Mouse (Mus musculus): ENCODE measurements around the gene Ebf3. TPM values are rescaled to one million over a fixed set of nuclear protein-coding genes. Genes with fewer than 3 reads are reported as not detected.
A peak's percentile ranks its signal among the peaks of the same experiment; 100 is the strongest.

Ebf3 gene
- polyA plus RNA-seq, 1 experiment from 2014 or later = 0.89 TPM

- WGBS = 36% methylated on average over 12 of the region's 12 CpGs
- peaks cover 18% of the 10 kb centered on the region for H3K4me1 ChIP-seq (ENCODE audit: control insufficient read depth, insufficient read depth, low read length)
- no peak overlapping the region for H3K27ac ChIP-seq (ENCODE audit: low read depth, low read length)
- no peak overlapping the region for H3K4me2 ChIP-seq (ENCODE audit: low read length)
- H3K4me3 ChIP-seq (ENCODE audit: low read depth, low read length) = no peak overlapping the region
- H3K27me3 ChIP-seq (replicated peaks; ENCODE audit: control insufficient read depth, insufficient read depth, low read length) = peaks cover 64% of the 10 kb centered on the region
- ATAC-seq (no peak), DNase-seq (ENCODE audit: low spot score) (no peak)
- no peak overlapping the region for H3K9ac ChIP-seq (ENCODE audit: low read length)
- no peaks in the 10 kb centered on the region for H3K36me3 ChIP-seq (ENCODE audit: control insufficient read depth, insufficient read depth, low read length)
- H3K9me3 ChIP-seq (replicated peaks; ENCODE audit: control insufficient read depth, low read length) = no peaks in the 10 kb centered on the region
Observed at GRCm38 (mm10) chr7:137237419-137237818, 76.8 kb downstream of the Ebf3 start.

- H3K36me3 ChIP-seq (ENCODE audit: control insufficient read depth, insufficient read depth, low read length) = no peaks in the 10 kb centered on the region
- H3K9ac ChIP-seq (ENCODE audit: low read length) = no peak overlapping the region
- WGBS = 95% methylated on average over 3 of the region's 3 CpGs
- peaks cover 30% of the 10 kb centered on the region for H3K4me1 ChIP-seq (ENCODE audit: control insufficient read depth, insufficient read depth, low read length)
- ATAC-seq = no peak
- H3K4me2 ChIP-seq (ENCODE audit: low read length) = no peak overlapping the region
- no peak for DNase-seq (ENCODE audit: low spot score)
- no peaks in the 10 kb centered on the region for H3K9me3 ChIP-seq (replicated peaks; ENCODE audit: control insufficient read depth, low read length)
- no peak overlapping the region for H3K27ac ChIP-seq (ENCODE audit: low read depth, low read length)
- H3K27me3 ChIP-seq (replicated peaks; ENCODE audit: control insufficient read depth, insufficient read depth, low read length) = peaks cover 17% of the 10 kb centered on the region; the same call in 1 of the 2 replicates
- H3K4me3 ChIP-seq (ENCODE audit: low read depth, low read length) = no peak overlapping the region
Observed at GRCm38 (mm10) chr7:137223823-137224222, 90.4 kb downstream of the Ebf3 start.

GRCm38 (mm10) chr7:137222831-137223505 is 91.3 kb downstream of the Ebf3 start:
- peaks cover 21% of the 10 kb centered on the region for H3K4me1 ChIP-seq (ENCODE audit: control insufficient read depth, insufficient read depth, low read length)
- DNase-seq (ENCODE audit: low spot score) = no peak
- no peak for ATAC-seq
- H3K9ac ChIP-seq (ENCODE audit: low read length) = no peak overlapping the region
- no peaks in the 10 kb centered on the region for H3K36me3 ChIP-seq (ENCODE audit: control insufficient read depth, insufficient read depth, low read length)
- H3K9me3 ChIP-seq (replicated peaks; ENCODE audit: control insufficient read depth, low read length) = no peaks in the 10 kb centered on the region
- H3K27me3 ChIP-seq (replicated peaks; ENCODE audit: control insufficient read depth, insufficient read depth, low read length) = peaks cover 20% of the 10 kb centered on the region; the same call in 1 of the 2 replicates
- H3K4me3 ChIP-seq (ENCODE audit: low read depth, low read length) = no peak overlapping the region
- no peak overlapping the region for H3K4me2 ChIP-seq (ENCODE audit: low read length)
- WGBS = 94% methylated on average over 6 of the region's 6 CpGs
- no peak overlapping the region for H3K27ac ChIP-seq (ENCODE audit: low read depth, low read length)

GRCm38 (mm10) chr7:137221599-137221998 is 92.6 kb downstream of the Ebf3 start:
- peaks cover 20% of the 10 kb centered on the region; the same call in 1 of the 2 replicates for H3K27me3 ChIP-seq (replicated peaks; ENCODE audit: control insufficient read depth, insufficient read depth, low read length)
- ATAC-seq = peak; percentile 88

GRCm38 (mm10) chr7:137220436-137220835 is 93.8 kb downstream of the Ebf3 start:
- H3K9ac ChIP-seq (ENCODE audit: low read length) = no peak overlapping the region
- H3K4me1 ChIP-seq (ENCODE audit: control insufficient read depth, insufficient read depth, low read length) = peaks cover 15% of the 10 kb centered on the region
- H3K4me2 ChIP-seq (ENCODE audit: low read length) = no peak overlapping the region
- no peaks in the 10 kb centered on the region for H3K9me3 ChIP-seq (replicated peaks; ENCODE audit: control insufficient read depth, low read length)
- DNase-seq (ENCODE audit: low spot score) = no peak
- H3K4me3 ChIP-seq (ENCODE audit: low read depth, low read length) = no peak overlapping the region
- ATAC-seq = no peak
- peaks cover 20% of the 10 kb centered on the region; the same call in 1 of the 2 replicates for H3K27me3 ChIP-seq (replicated peaks; ENCODE audit: control insufficient read depth, insufficient read depth, low read length)
- no peak overlapping the region for H3K27ac ChIP-seq (ENCODE audit: low read depth, low read length)
- no peaks in the 10 kb centered on the region for H3K36me3 ChIP-seq (ENCODE audit: control insufficient read depth, insufficient read depth, low read length)
- WGBS = 76% methylated on average over 4 of the region's 4 CpGs

More at GRCm38 (mm10) chr7:137221599-137221998, 92.6 kb downstream of the Ebf3 start:
- H3K4me1 ChIP-seq (ENCODE audit: control insufficient read depth, insufficient read depth, low read length) = peaks cover 16% of the 10 kb centered on the region
- H3K4me2 ChIP-seq (ENCODE audit: low read length) = no peak overlapping the region
- 11% methylated on average over 6 of the region's 6 CpGs for WGBS
- H3K9me3 ChIP-seq (replicated peaks; ENCODE audit: control insufficient read depth, low read length) = no peaks in the 10 kb centered on the region
- no peaks in the 10 kb centered on the region for H3K36me3 ChIP-seq (ENCODE audit: control insufficient read depth, insufficient read depth, low read length)
- DNase-seq (ENCODE audit: low spot score) = peak; percentile 88
- H3K27ac ChIP-seq (ENCODE audit: low read depth, low read length) = no peak overlapping the region
- no peak overlapping the region for H3K9ac ChIP-seq (ENCODE audit: low read length)
- no peak overlapping the region for H3K4me3 ChIP-seq (ENCODE audit: low read depth, low read length)

- Histone ChIP-seq H3K27me3 (replicated peaks; ENCODE audit: control insufficient read depth, insufficient read depth, low read length) (0 out of 2 replicates have a peak, but pooled peaks cover 15% of the 10 kb centered on the region), H3K9ac (ENCODE audit: low read length) (no peak overlapping the region), H3K27ac (ENCODE audit: low read depth, low read length) (no peak overlapping the region), H3K9me3 (replicated peaks; ENCODE audit: control insufficient read depth, low read length) (no peaks in the 10 kb centered on the region), H3K4me2 (ENCODE audit: low read length) (no peak overlapping the region), H3K36me3 (ENCODE audit: control insufficient read depth, insufficient read depth, low read length) (no peaks in the 10 kb centered on the region), H3K4me3 (ENCODE audit: low read depth, low read length) (no peak overlapping the region), H3K4me1 (ENCODE audit: control insufficient read depth, insufficient read depth, low read length) (peaks cover 10% of the 10 kb centered on the region)
- ATAC-seq (no peak), DNase-seq (ENCODE audit: low spot score) (no peak)
- WGBS = 93% methylated on average over 12 of the region's 12 CpGs
Observed at GRCm38 (mm10) chr7:137218706-137219105, 95.5 kb downstream of the Ebf3 start.

GRCm38 (mm10) chr7:137213444-137213843 is 100.8 kb downstream of the Ebf3 start:
- WGBS = 77% methylated on average over 1 of the region's 1 CpGs

GRCm38 (mm10) chr7:137211332-137211731 is 102.9 kb downstream of the Ebf3 start:
- WGBS = 64% methylated on average over 4 of the region's 4 CpGs

More at GRCm38 (mm10) chr7:137213444-137213843, 100.8 kb downstream of the Ebf3 start:
- no peak for ATAC-seq
- H3K4me3 ChIP-seq (ENCODE audit: low read depth, low read length) = no peak overlapping the region
- no peaks in the 10 kb centered on the region for H3K9me3 ChIP-seq (replicated peaks; ENCODE audit: control insufficient read depth, low read length)
- DNase-seq (ENCODE audit: low spot score) = no peak
- H3K9ac ChIP-seq (ENCODE audit: low read length) = no peak overlapping the region
- H3K27ac ChIP-seq (ENCODE audit: low read depth, low read length) = no peak overlapping the region
- peaks cover 2% of the 10 kb centered on the region; the same call in 1 of the 2 replicates for H3K4me1 ChIP-seq (ENCODE audit: control insufficient read depth, insufficient read depth, low read length)
- no peaks in the 10 kb centered on the region for H3K36me3 ChIP-seq (ENCODE audit: control insufficient read depth, insufficient read depth, low read length)
- no peak overlapping the region for H3K4me2 ChIP-seq (ENCODE audit: low read length)
- H3K27me3 ChIP-seq (replicated peaks; ENCODE audit: control insufficient read depth, insufficient read depth, low read length) = peaks cover 23% of the 10 kb centered on the region

GRCm38 (mm10) chr7:137209688-137210345 is 104.4 kb downstream of the Ebf3 start:
- 41% methylated on average over 15 of the region's 15 CpGs for WGBS
- H3K36me3 ChIP-seq (ENCODE audit: control insufficient read depth, insufficient read depth, low read length) = no peaks in the 10 kb centered on the region
- no peaks in the 10 kb centered on the region for H3K9me3 ChIP-seq (replicated peaks; ENCODE audit: control insufficient read depth, low read length)
- no peak overlapping the region for H3K9ac ChIP-seq (ENCODE audit: low read length)
- H3K4me1 ChIP-seq (ENCODE audit: control insufficient read depth, insufficient read depth, low read length) = peaks cover 8% of the 10 kb centered on the region; the same call in 1 of the 2 replicates
- no peak overlapping the region for H3K27ac ChIP-seq (ENCODE audit: low read depth, low read length)
- ATAC-seq (no peak), DNase-seq (ENCODE audit: low spot score) (no peak)
- H3K4me3 ChIP-seq (ENCODE audit: low read depth, low read length) = no peak overlapping the region
- no peak overlapping the region for H3K4me2 ChIP-seq (ENCODE audit: low read length)
- peaks cover 45% of the 10 kb centered on the region for H3K27me3 ChIP-seq (replicated peaks; ENCODE audit: control insufficient read depth, insufficient read depth, low read length)

More at GRCm38 (mm10) chr7:137211332-137211731, 102.9 kb downstream of the Ebf3 start:
- no peak overlapping the region for H3K4me2 ChIP-seq (ENCODE audit: low read length)
- H3K4me3 ChIP-seq (ENCODE audit: low read depth, low read length) = no peak overlapping the region
- ATAC-seq = no peak
- H3K9ac ChIP-seq (ENCODE audit: low read length) = no peak overlapping the region
- no peaks in the 10 kb centered on the region for H3K9me3 ChIP-seq (replicated peaks; ENCODE audit: control insufficient read depth, low read length)
- H3K4me1 ChIP-seq (ENCODE audit: control insufficient read depth, insufficient read depth, low read length) = peaks cover 8% of the 10 kb centered on the region; the same call in 1 of the 2 replicates
- H3K27me3 ChIP-seq (replicated peaks; ENCODE audit: control insufficient read depth, insufficient read depth, low read length) = peaks cover 39% of the 10 kb centered on the region
- no peak for DNase-seq (ENCODE audit: low spot score)
- H3K36me3 ChIP-seq (ENCODE audit: control insufficient read depth, insufficient read depth, low read length) = no peaks in the 10 kb centered on the region
- H3K27ac ChIP-seq (ENCODE audit: low read depth, low read length) = no peak overlapping the region
